Mouse (Mus musculus) liver, embryonic 14.5 days (tissue): ENCODE data around the gene Foxi2.

ENCODE experiments used
- CTCF ChIP-seq: IDR thresholded peaks from 2 replicates; pipeline ENCODE4 v1.5.1; 2016; ENCODE audit warnings: antibody characterized with exemption, low read depth, control low read depth
- EP300 ChIP-seq: IDR thresholded peaks from 2 replicates; pipeline ENCODE4 v1.6.1; 2016; ENCODE audit warnings: antibody characterized with exemption, low read depth

DNA sequence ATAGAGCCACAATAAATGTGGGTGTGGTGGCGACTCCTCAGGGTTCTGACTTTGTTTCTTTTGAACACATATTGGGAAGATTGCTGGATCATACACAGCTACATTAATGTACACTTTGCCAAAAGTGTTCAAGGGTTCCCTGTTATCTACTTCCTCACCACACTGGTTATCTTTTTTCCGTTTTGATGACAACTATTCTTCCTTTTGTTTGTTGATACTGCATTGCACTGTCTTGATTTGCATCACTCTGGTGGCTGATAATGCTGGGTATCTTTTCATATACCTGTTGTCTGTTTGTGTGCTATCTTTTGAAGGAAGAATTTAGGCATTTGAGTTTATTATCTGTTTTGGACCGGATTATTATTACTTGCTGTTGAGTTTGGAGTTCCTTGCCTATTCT is 3.3 kb upstream of the Foxi2 start:
- no peak for TF ChIP-seq CTCF
- no peak for TF ChIP-seq EP300
